Mouse (Mus musculus): ENCODE data around the gene Dbn1.

GRCm38 (mm10) chr13:55529198-55529915, 41.4 kb upstream of the Dbn1 start, which contains the start of gene Dok3:
- no peak for TF ChIP-seq CTCF (IDR thresholded peaks at IDR 0.05)
- TF ChIP-seq EP300 (IDR thresholded peaks at IDR 0.05), result no peak
